Mouse (Mus musculus) thymus, adult 18-20 months (tissue): Measurements from ENCODE around the gene Ptprm.

ENCODE experiments used
- DNase-seq, 2 experiments: peaks; one replicate each; pipeline ENCODE4 v3.0.0; 2022; ENCODE audit warnings: mixed read lengths in 2 of 2

Ptprm gene

GRCm38 (mm10) chr17:67133440-67134103 is 220.7 kb downstream of the Ptprm start:
- no peak for DNase-seq

- no peak for DNase-seq
These were observed 221.2 kb downstream of the Ptprm start for GRCm38 (mm10) chr17:67133026-67133425.

- no peak for DNase-seq
These were observed 226.7 kb downstream of the Ptprm start for GRCm38 (mm10) chr17:67127530-67127929.

GRCm38 (mm10) chr17:67125596-67125995 is 228.7 kb downstream of the Ptprm start:
- no peak for DNase-seq

- DNase-seq, result no peak
These were observed 230.0 kb downstream of the Ptprm start for GRCm38 (mm10) chr17:67124294-67124693.

GRCm38 (mm10) chr17:67123722-67124121 is 230.5 kb downstream of the Ptprm start:
- DNase-seq, result no peak

- DNase-seq, result no peak
These were observed 233.4 kb downstream of the Ptprm start for GRCm38 (mm10) chr17:67120863-67121262.

- DNase-seq, result no peak
These were observed 235.4 kb downstream of the Ptprm start for GRCm38 (mm10) chr17:67118676-67119340.

- no peak for DNase-seq
These were observed 239.4 kb downstream of the Ptprm start for GRCm38 (mm10) chr17:67114842-67115241.

- DNase-seq, result no peak
These were observed 241.6 kb downstream of the Ptprm start for GRCm38 (mm10) chr17:67112679-67113078.

- no peak for DNase-seq
These were observed 248.1 kb downstream of the Ptprm start for GRCm38 (mm10) chr17:67106176-67106575.

- DNase-seq, result no peak
These were observed 252.2 kb downstream of the Ptprm start for GRCm38 (mm10) chr17:67102051-67102450.

- DNase-seq, result no peak
These were observed 263.3 kb downstream of the Ptprm start for GRCm38 (mm10) chr17:67090997-67091396.

- no peak for DNase-seq
These were observed 264.1 kb downstream of the Ptprm start for GRCm38 (mm10) chr17:67090153-67090552.

GRCm38 (mm10) chr17:67089611-67090010 is 264.6 kb downstream of the Ptprm start:
- no peak for DNase-seq

- DNase-seq, result no peak
These were observed 266.7 kb downstream of the Ptprm start for GRCm38 (mm10) chr17:67087585-67087984.

GRCm38 (mm10) chr17:67086811-67087210 is 267.4 kb downstream of the Ptprm start:
- DNase-seq, result no peak

GRCm38 (mm10) chr17:67084501-67084900 is 269.8 kb downstream of the Ptprm start:
- DNase-seq, result no peak

- no peak for DNase-seq
These were observed 270.2 kb downstream of the Ptprm start for GRCm38 (mm10) chr17:67084093-67084492.

- no peak for DNase-seq
These were observed 274.7 kb downstream of the Ptprm start for GRCm38 (mm10) chr17:67079570-67079969.

- DNase-seq, result no peak
These were observed 280.7 kb downstream of the Ptprm start for GRCm38 (mm10) chr17:67073580-67073979.

- DNase-seq, result no peak
These were observed 281.1 kb downstream of the Ptprm start for GRCm38 (mm10) chr17:67073139-67073538.

- DNase-seq, result no peak
These were observed 282.8 kb downstream of the Ptprm start for GRCm38 (mm10) chr17:67071231-67072009.

GRCm38 (mm10) chr17:67063611-67064010 is 290.6 kb downstream of the Ptprm start:
- no peak for DNase-seq
